Mouse (Mus musculus) activated CD4-positive, CD25-positive, alpha-beta regulatory T cell, adult 4 months (primary cell): ENCODE results near the gene Tet2. TPM values are rescaled to one million over a fixed set of nuclear protein-coding genes. Genes with fewer than 3 reads are reported as not detected.

Experiments used
- ATAC-seq: one replicate; pipeline ENCODE4 v1.8.0; 2017
- polyA plus RNA-seq, 2 experiments: library from polyadenylated mRNA; unstranded; fragments of 100-300 nt; shearing (Covaris generic); gene quantifications; one replicate each; pipeline ENCODE4 v1.2.1; 2017

Tet2 gene
- polyA plus RNA-seq, 2 experiments from 2014 or later: 36.7 to 44.6 TPM

DNA sequence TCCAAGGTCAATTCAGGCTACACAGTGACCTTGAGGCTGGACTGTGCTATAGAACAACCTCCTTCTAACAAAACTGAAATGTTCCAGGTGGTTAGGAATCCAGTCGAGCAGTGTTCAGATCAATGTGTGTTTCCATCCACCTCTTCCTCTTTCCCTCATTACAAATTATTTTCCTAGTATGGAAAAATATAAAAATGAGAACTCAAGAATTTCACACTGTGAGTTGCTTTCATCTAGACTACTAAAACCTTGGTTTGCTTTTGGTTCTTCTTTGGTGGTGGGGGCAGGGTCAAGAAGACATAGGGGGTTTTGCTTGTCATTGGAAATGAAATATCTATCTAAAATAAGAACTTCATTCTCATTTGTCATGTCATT, 109.2 kb downstream of the Tet2 start:
- ATAC-seq: no peak

- ATAC-seq: no peak
Measured at GRCm38 (mm10) chr3:133435141-133435773, 109.7 kb downstream of the Tet2 start.

DNA sequence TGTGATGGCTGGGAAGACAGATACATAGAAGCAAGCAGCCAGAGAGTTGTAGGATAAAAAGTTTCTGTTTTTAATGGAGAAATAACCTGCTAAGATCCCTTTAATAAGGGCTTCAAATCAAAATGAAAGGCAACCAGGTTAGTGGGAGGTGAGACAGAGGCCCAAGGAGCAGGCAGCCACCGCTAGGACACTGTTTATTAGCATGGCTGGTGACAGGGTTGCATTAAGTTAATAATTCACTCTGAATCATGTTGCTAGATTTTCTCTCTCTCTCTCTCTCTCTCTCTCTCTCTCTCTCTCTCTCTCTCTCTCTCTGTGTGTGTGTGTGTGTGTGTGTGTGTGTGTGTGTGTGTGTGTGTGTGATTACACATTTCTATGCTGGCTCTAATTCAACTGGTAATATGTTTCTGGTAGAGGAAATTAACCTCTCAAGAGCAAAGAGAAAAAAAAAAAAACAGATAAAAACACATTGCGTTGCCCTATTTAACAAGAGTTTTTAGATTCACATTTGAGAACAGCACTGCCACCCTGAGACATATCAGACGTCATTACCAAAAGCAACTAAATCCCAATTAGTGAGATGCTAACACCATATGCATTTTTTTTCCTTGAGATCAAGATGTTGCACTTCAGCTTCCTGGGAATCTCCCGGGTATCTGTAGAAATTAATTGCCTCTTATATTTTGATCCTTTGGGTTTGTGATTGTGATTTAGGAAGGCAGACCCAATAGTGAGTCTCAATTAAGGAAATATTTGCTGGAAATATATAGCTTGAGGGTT, 115.4 kb downstream of the Tet2 start:
- ATAC-seq: no peak

GRCm38 (mm10) chr3:133428003-133428402, 116.9 kb downstream of the Tet2 start:
- ATAC-seq: no peak

GRCm38 (mm10) chr3:133423073-133423472, 121.9 kb downstream of the Tet2 start:
- no peak for ATAC-seq

- no peak for ATAC-seq
Measured at GRCm38 (mm10) chr3:133414747-133415146, 130.2 kb downstream of the Tet2 start.

Other genes with a start within 250 kb of the Tet2 start
- gene Ppa2, start 235.0 kb downstream of the Tet2 start, polyA plus RNA-seq: 10 to 100 TPM; 22.9 to 24.4 TPM